Mouse (Mus musculus) spleen, postnatal 4 days (tissue): ENCODE data around the gene Myof.

Source experiments
- DNase-seq, 2 experiments: peaks; one replicate each; pipeline ENCODE4 v3.0.0; 2022; ENCODE audit warnings: low spot score in 2 of 2

The Myof gene

GRCm38 (mm10) chr19:38003671-38004521 is 39.5 kb downstream of the Myof start:
- no peak for DNase-seq

GRCm38 (mm10) chr19:38002816-38003215 is 40.6 kb downstream of the Myof start:
- no peak for DNase-seq

- no peak for DNase-seq
These were observed 42.4 kb downstream of the Myof start for GRCm38 (mm10) chr19:38000990-38001389.

- no peak for DNase-seq
These were observed 43.4 kb downstream of the Myof start for GRCm38 (mm10) chr19:37999941-38000340.

GRCm38 (mm10) chr19:37994301-37994700 is 49.1 kb downstream of the Myof start:
- no peak for DNase-seq

- DNase-seq = no peak
These were observed 51.2 kb downstream of the Myof start for GRCm38 (mm10) chr19:37992184-37992554.

GRCm38 (mm10) chr19:37991399-37992183 is 51.8 kb downstream of the Myof start:
- no peak for DNase-seq

- no peak for DNase-seq
These were observed 53.4 kb downstream of the Myof start for GRCm38 (mm10) chr19:37989971-37990370.

- DNase-seq = no peak
These were observed 55.2 kb downstream of the Myof start for GRCm38 (mm10) chr19:37988156-37988555.

GRCm38 (mm10) chr19:37985730-37986129 is 57.6 kb downstream of the Myof start:
- DNase-seq = no peak

- no peak for DNase-seq
These were observed 67.4 kb downstream of the Myof start for GRCm38 (mm10) chr19:37975951-37976350.

- DNase-seq = no peak
These were observed 72.8 kb downstream of the Myof start for GRCm38 (mm10) chr19:37970571-37970970.

- DNase-seq = no peak
These were observed 73.4 kb downstream of the Myof start for GRCm38 (mm10) chr19:37970004-37970403.

GRCm38 (mm10) chr19:37965828-37966227 is 77.5 kb downstream of the Myof start:
- DNase-seq = no peak

GRCm38 (mm10) chr19:37963421-37963820 is 80.0 kb downstream of the Myof start:
- no peak for DNase-seq

- no peak for DNase-seq
These were observed 82.6 kb downstream of the Myof start for GRCm38 (mm10) chr19:37960791-37961190.

GRCm38 (mm10) chr19:37959543-37960215 is 83.7 kb downstream of the Myof start:
- DNase-seq = no peak

GRCm38 (mm10) chr19:37959076-37959475 is 84.3 kb downstream of the Myof start:
- no peak for DNase-seq

GRCm38 (mm10) chr19:37957256-37957655 is 86.1 kb downstream of the Myof start:
- no peak for DNase-seq

- DNase-seq = no peak
These were observed 87.4 kb downstream of the Myof start for GRCm38 (mm10) chr19:37956006-37956405.

- DNase-seq = peak; percentile 66 to 84
These were observed 87.9 kb downstream of the Myof start for GRCm38 (mm10) chr19:37955425-37956001.

GRCm38 (mm10) chr19:37954772-37955171 is 88.6 kb downstream of the Myof start:
- no peak for DNase-seq
